Mouse (Mus musculus): Measurements from ENCODE around the gene Rem2. TPM values are rescaled to one million over a fixed set of nuclear protein-coding genes. Genes with fewer than 3 reads are reported as not detected.
A peak's percentile ranks its signal among the peaks of the same experiment; 100 is the strongest.

Rem2 gene
- polyA plus RNA-seq, 1 experiment from 2014 or later: 4.3 TPM

GRCm38 (mm10) chr14:54435194-54435918 lies 40.5 kb upstream of the Rem2 start:
- Histone ChIP-seq H3K36me3 (ENCODE audit: insufficient read depth, low read length) (peaks cover 37% of the 10 kb centered on the region), H3K27ac (no peak overlapping the region), H3K9ac (ENCODE audit: low read depth, low read length) (no peak overlapping the region), H3K4me3 (replicated peaks; ENCODE audit: low read depth, low read length) (no peak overlapping the region), H3K4me2 (ENCODE audit: low read length) (no peak overlapping the region), H3K27me3 (ENCODE audit: insufficient read depth, low read length) (no peaks in the 10 kb centered on the region), H3K9me3 (replicated peaks; ENCODE audit: low read length) (no peaks in the 10 kb centered on the region), H3K4me1 (replicated peaks; ENCODE audit: insufficient read depth, low read length) (peaks cover 19% of the 10 kb centered on the region)
- DNase-seq (ENCODE audit: low spot score): no peak
- ATAC-seq (replicated peaks; ENCODE audit: low FRiP score, low read depth): no peak
- 80% methylated on average over 11 of the region's 11 CpGs for WGBS
- TF ChIP-seq CTCF (IDR thresholded peaks at IDR 0.05; ENCODE audit: low read depth): no peak

GRCm38 (mm10) chr14:54439155-54439554 lies 36.7 kb upstream of the Rem2 start:
- 87% methylated on average over 12 of the region's 12 CpGs for WGBS
- H3K27ac ChIP-seq: no peak overlapping the region
- H3K27me3 ChIP-seq (ENCODE audit: insufficient read depth, low read length): no peaks in the 10 kb centered on the region
- ATAC-seq (replicated peaks; ENCODE audit: low FRiP score, low read depth) (no peak), DNase-seq (ENCODE audit: low spot score) (no peak)
- H3K4me2 ChIP-seq (ENCODE audit: low read length): no peak overlapping the region
- no peak for TF ChIP-seq CTCF (IDR thresholded peaks at IDR 0.05; ENCODE audit: low read depth)
- H3K4me3 ChIP-seq (replicated peaks; ENCODE audit: low read depth, low read length): no peak overlapping the region
- H3K36me3 ChIP-seq (ENCODE audit: insufficient read depth, low read length): peaks cover 41% of the 10 kb centered on the region
- H3K9ac ChIP-seq (ENCODE audit: low read depth, low read length): no peak overlapping the region
- H3K9me3 ChIP-seq (replicated peaks; ENCODE audit: low read length): no peaks in the 10 kb centered on the region
- H3K4me1 ChIP-seq (replicated peaks; ENCODE audit: insufficient read depth, low read length): peaks cover 9% of the 10 kb centered on the region

- Histone ChIP-seq H3K9me3 (replicated peaks; ENCODE audit: low read length) (no peaks in the 10 kb centered on the region), H3K4me2 (ENCODE audit: low read length) (no peak overlapping the region), H3K4me3 (replicated peaks; ENCODE audit: low read depth, low read length) (no peak overlapping the region), H3K27ac (no peak overlapping the region), H3K27me3 (ENCODE audit: insufficient read depth, low read length) (no peaks in the 10 kb centered on the region), H3K9ac (ENCODE audit: low read depth, low read length) (no peak overlapping the region), H3K4me1 (replicated peaks; ENCODE audit: insufficient read depth, low read length) (peaks cover 5% of the 10 kb centered on the region), H3K36me3 (ENCODE audit: insufficient read depth, low read length) (peaks cover 41% of the 10 kb centered on the region)
- TF ChIP-seq CTCF (IDR thresholded peaks at IDR 0.05; ENCODE audit: low read depth): no peak
- 64% methylated on average over 7 of the region's 7 CpGs for WGBS
- no peak for ATAC-seq (replicated peaks; ENCODE audit: low FRiP score, low read depth)
- no peak for DNase-seq (ENCODE audit: low spot score)
Measured at GRCm38 (mm10) chr14:54439610-54440009, 36.3 kb upstream of the Rem2 start.

- TF ChIP-seq CTCF (IDR thresholded peaks at IDR 0.05; ENCODE audit: low read depth): no peak
- Histone ChIP-seq H3K27me3 (ENCODE audit: insufficient read depth, low read length) (no peaks in the 10 kb centered on the region), H3K27ac (no peak overlapping the region)
Measured at GRCm38 (mm10) chr14:54440538-54440937, 35.4 kb upstream of the Rem2 start.

GRCm38 (mm10) chr14:54441365-54441764 lies 34.5 kb upstream of the Rem2 start:
- H3K9me3 ChIP-seq (replicated peaks; ENCODE audit: low read length): no peaks in the 10 kb centered on the region
- no peak overlapping the region for H3K9ac ChIP-seq (ENCODE audit: low read depth, low read length)
- H3K27ac ChIP-seq: no peak overlapping the region
- peaks cover 5% of the 10 kb centered on the region for H3K4me1 ChIP-seq (replicated peaks; ENCODE audit: insufficient read depth, low read length)
- no peaks in the 10 kb centered on the region for H3K27me3 ChIP-seq (ENCODE audit: insufficient read depth, low read length)
- no peak overlapping the region for H3K4me2 ChIP-seq (ENCODE audit: low read length)
- WGBS: 75% methylated on average over 4 of the region's 4 CpGs
- H3K4me3 ChIP-seq (replicated peaks; ENCODE audit: low read depth, low read length): no peak overlapping the region
- TF ChIP-seq CTCF (IDR thresholded peaks at IDR 0.05; ENCODE audit: low read depth): no peak
- peaks cover 40% of the 10 kb centered on the region for H3K36me3 ChIP-seq (ENCODE audit: insufficient read depth, low read length)
- DNase-seq (ENCODE audit: low spot score) (no peak), ATAC-seq (replicated peaks; ENCODE audit: low FRiP score, low read depth) (no peak)

More at GRCm38 (mm10) chr14:54440538-54440937, 35.4 kb upstream of the Rem2 start:
- DNase-seq (ENCODE audit: low spot score): no peak
- no peak for ATAC-seq (replicated peaks; ENCODE audit: low FRiP score, low read depth)
- H3K36me3 ChIP-seq (ENCODE audit: insufficient read depth, low read length): peaks cover 41% of the 10 kb centered on the region
- 91% methylated on average over 14 of the region's 14 CpGs for WGBS
- no peak overlapping the region for H3K4me2 ChIP-seq (ENCODE audit: low read length)
- peaks cover 5% of the 10 kb centered on the region for H3K4me1 ChIP-seq (replicated peaks; ENCODE audit: insufficient read depth, low read length)
- H3K4me3 ChIP-seq (replicated peaks; ENCODE audit: low read depth, low read length): no peak overlapping the region
- no peak overlapping the region for H3K9ac ChIP-seq (ENCODE audit: low read depth, low read length)
- H3K9me3 ChIP-seq (replicated peaks; ENCODE audit: low read length): no peaks in the 10 kb centered on the region

GRCm38 (mm10) chr14:54442548-54442947 lies 33.4 kb upstream of the Rem2 start:
- no peak for TF ChIP-seq CTCF (IDR thresholded peaks at IDR 0.05; ENCODE audit: low read depth)
- H3K4me1 ChIP-seq (replicated peaks; ENCODE audit: insufficient read depth, low read length): peaks cover 5% of the 10 kb centered on the region
- no peak for DNase-seq (ENCODE audit: low spot score)
- H3K36me3 ChIP-seq (ENCODE audit: insufficient read depth, low read length): peaks cover 28% of the 10 kb centered on the region
- H3K4me3 ChIP-seq (replicated peaks; ENCODE audit: low read depth, low read length): no peak overlapping the region
- WGBS: 65% methylated on average over 3 of the region's 3 CpGs
- H3K27me3 ChIP-seq (ENCODE audit: insufficient read depth, low read length): no peaks in the 10 kb centered on the region
- H3K4me2 ChIP-seq (ENCODE audit: low read length): no peak overlapping the region
- no peak for ATAC-seq (replicated peaks; ENCODE audit: low FRiP score, low read depth)
- H3K27ac ChIP-seq: peak overlapping the region; percentile 26; the same call in 1 of the 2 replicates
- no peaks in the 10 kb centered on the region for H3K9me3 ChIP-seq (replicated peaks; ENCODE audit: low read length)
- H3K9ac ChIP-seq (ENCODE audit: low read depth, low read length): no peak overlapping the region
